Mouse (Mus musculus): ENCODE measurements around the gene Gm17482.

Gene Gm17482

DNA sequence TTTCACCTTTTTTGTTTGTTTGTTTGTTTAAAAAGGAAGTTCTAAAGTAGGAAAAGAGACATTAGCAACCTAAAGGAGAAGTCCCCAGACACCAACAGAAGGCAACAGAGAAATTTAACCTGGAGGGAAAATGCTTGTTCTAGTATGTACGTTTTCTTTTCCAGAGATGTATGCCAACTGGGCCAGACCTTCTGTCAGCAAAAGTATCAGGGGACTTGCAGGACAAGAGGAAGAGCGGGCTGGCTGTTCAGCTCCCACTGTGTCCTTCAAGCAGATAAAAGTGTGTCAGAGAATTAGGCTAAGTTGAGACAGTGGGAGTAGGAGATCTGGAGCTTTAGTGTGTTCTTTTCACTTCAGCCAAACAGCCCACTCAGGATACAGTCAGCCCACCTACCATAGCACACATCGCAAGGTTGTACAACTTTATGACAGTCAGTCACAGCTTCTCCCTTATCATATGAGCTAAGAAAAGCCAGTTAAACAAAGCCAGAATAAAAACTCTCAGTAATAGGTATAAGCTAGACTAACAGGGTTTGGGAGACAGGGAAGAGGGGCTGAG lies 18.4 kb downstream of the Gm17482 start:
- no peak for DNase-seq (ENCODE audit: low spot score)

GRCm38 (mm10) chr6:115251531-115251985 lies 24.4 kb downstream of the Gm17482 start:
- no peak for DNase-seq (ENCODE audit: low spot score)

GRCm38 (mm10) chr6:115252099-115252873 lies 25.1 kb downstream of the Gm17482 start, which contains the start of gene Timp4:
Gene Timp4 (minus strand): TSS chr6:115252205.
- DNase-seq (ENCODE audit: low spot score) = no peak

GRCm38 (mm10) chr6:115255171-115255570 lies 28.0 kb downstream of the Gm17482 start:
- DNase-seq (ENCODE audit: low spot score) = no peak

GRCm38 (mm10) chr6:115260507-115260906 lies 33.4 kb downstream of the Gm17482 start:
- no peak for DNase-seq (ENCODE audit: low spot score)

GRCm38 (mm10) chr6:115266791-115267190 lies 39.6 kb downstream of the Gm17482 start:
- DNase-seq (ENCODE audit: low spot score) = no peak

GRCm38 (mm10) chr6:115267916-115268315 lies 40.8 kb downstream of the Gm17482 start:
- peak; percentile 21 for DNase-seq (ENCODE audit: low spot score)

DNA sequence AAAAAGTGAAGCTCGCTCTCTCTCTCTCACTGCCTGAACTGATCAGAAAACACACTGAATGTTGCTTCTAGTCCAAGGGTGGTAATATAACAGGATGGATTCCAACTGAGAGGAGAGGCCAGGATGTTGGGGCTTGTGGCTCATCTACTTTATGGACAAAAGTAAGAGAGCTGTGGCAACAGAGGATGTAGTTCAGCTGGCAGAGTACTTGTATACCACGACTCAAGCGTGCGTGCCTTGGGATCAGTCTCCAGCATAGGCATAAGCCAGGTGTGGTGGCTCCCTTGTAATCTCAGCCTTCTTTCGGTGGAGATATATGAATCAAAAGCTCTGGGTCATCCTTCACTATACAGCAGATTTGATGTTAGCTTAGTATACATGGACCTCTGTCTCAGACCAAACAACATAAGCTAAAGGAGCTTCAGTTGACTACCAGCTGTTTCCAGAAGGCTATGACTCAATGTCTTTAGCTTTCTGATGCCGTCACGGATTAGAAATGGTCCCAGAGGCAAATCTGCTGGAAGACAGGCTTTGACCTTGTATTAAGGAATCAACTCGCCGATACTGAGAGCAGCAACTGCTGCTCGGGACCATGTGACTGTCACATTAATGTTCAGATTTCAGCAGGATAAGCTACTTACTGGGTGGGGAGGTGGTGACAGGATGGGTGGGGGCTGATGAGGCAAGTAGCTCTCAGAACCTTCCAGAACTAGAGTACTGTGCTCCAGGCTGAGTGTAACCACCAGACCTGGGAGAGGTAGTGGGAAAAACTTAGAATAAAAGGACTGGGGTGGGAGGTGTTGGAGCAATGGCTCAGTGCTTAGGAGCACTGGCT lies 41.6 kb downstream of the Gm17482 start:
- no peak for DNase-seq (ENCODE audit: low spot score)

DNA sequence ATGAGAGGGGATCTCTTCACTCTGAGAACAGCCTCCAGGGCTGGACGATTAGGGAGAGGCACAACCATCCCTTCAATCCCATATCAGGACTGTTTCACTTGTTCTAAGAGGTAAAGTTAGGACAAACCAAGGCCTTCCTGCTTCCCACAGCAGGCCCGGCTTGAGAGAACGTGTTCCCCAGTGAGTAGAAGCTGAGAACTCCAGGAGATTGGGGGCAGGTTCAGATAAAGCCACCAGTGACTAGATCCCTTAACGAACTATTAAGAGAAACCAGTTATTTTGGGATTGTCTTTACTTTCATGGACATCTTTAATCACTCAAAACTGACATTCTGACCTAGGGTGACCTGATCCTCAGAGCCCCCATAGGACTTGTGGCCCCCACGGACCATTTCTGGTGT lies 42.4 kb downstream of the Gm17482 start:
- DNase-seq (ENCODE audit: low spot score) = no peak

GRCm38 (mm10) chr6:115270085-115270484 lies 42.9 kb downstream of the Gm17482 start:
- DNase-seq (ENCODE audit: low spot score) = no peak

GRCm38 (mm10) chr6:115271326-115271725 lies 44.2 kb downstream of the Gm17482 start:
- DNase-seq (ENCODE audit: low spot score) = no peak

DNA sequence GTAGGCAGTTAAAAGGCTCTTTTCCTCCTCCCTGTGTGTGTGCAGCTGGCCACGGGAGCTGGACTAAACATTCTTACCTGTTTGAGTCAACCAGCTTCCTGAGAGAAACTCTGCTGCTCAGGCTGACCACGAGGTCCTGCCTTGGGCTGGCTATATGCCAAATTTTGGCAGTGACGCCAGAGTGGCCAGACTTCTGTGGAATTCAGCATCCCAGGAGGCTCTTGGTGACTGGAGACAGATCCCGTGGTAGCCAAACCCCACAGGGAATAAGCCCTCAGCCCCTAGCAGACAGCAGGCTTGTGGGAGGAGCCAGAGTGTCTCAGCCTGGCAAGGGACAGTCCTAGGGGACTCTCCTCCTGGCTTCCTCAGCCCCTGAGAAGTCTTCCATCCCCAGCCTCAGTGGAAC lies 44.7 kb downstream of the Gm17482 start:
- DNase-seq (ENCODE audit: low spot score) = no peak

- DNase-seq (ENCODE audit: low spot score) = no peak
These were observed 46.2 kb downstream of the Gm17482 start for GRCm38 (mm10) chr6:115273346-115273745.

- no peak for DNase-seq (ENCODE audit: low spot score)
These were observed 47.6 kb downstream of the Gm17482 start for GRCm38 (mm10) chr6:115274705-115275104.

- no peak for DNase-seq (ENCODE audit: low spot score)
These were observed 48.1 kb downstream of the Gm17482 start for GRCm38 (mm10) chr6:115275116-115275815.

DNA sequence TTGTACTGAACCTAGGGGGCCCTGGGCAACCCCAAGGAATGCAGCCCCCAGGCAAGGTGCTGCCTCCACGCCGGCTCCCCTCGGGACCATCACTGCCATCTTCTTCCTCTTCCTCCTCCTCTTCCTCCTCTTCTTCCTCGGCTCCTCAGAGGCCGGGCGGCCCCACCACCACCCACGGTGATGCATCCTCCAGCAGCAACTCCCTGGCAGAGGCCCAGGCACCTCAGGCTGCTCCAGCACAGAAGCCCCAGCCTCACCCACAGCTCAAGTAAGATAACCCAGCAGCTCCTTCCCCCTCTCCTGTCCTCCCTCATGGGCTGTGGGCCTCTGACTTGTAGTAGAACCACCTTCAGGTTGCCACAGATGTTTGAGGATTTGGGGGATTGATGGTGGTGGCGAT lies 50.9 kb downstream of the Gm17482 start:
- no peak for DNase-seq (ENCODE audit: low spot score)

DNA sequence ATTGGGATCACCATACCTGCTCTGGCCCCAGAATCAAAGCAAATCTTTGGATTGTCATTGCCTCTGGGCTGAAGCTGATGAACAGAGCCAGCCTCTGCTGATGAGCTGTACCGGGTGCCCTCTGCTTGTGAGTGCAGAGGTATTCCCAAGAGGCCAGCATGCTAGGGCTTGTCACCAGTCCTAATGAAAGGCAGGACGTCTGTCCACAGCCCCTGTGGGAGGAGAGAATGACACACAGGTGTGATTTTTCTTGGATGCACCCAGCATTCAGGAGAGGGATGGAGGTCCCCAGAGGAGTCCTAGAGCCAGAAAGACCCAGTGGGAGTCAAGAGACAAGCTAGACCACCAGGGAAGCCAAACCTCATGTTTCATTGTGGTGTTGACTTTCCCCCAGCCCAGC lies 52.5 kb downstream of the Gm17482 start:
- no peak for DNase-seq (ENCODE audit: low spot score)

DNA sequence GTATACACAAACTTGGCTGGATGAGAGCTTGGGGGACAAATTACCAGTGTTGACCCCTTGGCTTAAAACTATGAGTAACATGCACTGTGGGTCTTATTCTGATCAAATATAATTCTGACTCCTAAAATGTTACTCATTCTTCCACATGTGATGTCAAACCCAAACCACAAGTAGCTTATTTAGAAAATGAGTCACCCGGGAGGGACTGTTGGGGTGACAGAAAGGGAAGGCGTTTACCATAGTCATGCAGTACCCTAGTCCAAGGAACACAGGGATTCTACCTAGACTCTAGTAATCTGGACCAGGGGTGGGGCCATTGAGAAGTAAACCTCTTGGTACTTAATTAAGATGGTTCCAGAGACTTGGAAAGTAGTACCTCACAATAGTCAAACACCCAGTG lies 57.0 kb downstream of the Gm17482 start:
- no peak for DNase-seq (ENCODE audit: low spot score)

- DNase-seq (ENCODE audit: low spot score) = no peak
These were observed 59.3 kb downstream of the Gm17482 start for GRCm38 (mm10) chr6:115286441-115286840.

DNA sequence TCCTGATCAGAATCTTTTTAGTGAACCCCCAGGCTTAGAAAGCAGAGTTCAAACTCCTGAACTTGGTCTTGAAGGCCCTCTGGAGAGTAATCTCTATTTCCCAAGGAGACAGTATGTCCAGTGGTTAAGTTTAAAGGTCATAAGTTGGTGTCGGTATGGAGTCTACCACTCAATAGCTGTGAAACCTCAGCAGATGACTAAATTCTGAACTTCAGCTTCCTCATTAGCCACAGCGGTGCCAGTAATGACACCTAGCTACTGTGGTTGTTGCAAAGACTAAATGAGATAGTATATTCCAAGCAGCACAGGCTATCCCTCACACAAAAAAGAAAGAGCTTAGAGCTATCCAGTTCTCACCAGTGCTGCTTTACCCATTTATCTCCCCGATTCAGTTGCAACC lies 61.1 kb downstream of the Gm17482 start:
- no peak for DNase-seq (ENCODE audit: low spot score)

- DNase-seq (ENCODE audit: low spot score) = no peak
These were observed 63.4 kb downstream of the Gm17482 start for GRCm38 (mm10) chr6:115290561-115290960.

DNA sequence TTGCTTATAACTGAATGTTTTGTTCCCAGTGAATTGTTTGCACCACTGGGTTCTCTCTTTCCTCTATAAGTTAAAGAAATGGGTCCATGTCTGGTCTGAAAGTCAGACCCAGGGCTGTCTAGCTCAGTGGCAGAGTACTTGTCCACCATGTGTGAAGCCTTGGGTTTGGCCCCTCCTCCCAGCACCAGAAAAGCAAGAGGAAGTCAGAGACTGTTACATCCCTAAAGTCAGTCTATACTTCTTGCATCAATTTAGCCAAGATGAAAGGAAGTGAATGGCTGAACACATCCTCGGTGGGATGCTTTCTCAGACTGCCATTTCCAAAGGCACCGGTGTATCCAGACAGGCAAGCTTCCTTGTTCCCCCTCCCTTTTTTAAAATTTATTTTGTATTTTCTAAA lies 63.9 kb downstream of the Gm17482 start:
- DNase-seq (ENCODE audit: low spot score) = no peak
